Mouse (Mus musculus) ES-Bruce4 (cell line): ENCODE measurements around the gene Grcc10.

ENCODE experiments used
- CTCF ChIP-seq: IDR thresholded peaks from one replicate; pipeline ENCODE4 v1.8.1; 2011; ENCODE audit warnings: low read depth, low read length
- EP300 ChIP-seq: IDR thresholded peaks from 2 replicates; pipeline ENCODE4 v1.6.1; 2011; ENCODE audit warnings: low read depth, low read length; ENCODE audit not compliant: insufficient read depth
- POLR2A ChIP-seq: IDR thresholded peaks from one replicate; pipeline ENCODE4 v1.8.1; 2011; ENCODE audit warnings: low read length; ENCODE audit not compliant: insufficient read depth

DNA sequence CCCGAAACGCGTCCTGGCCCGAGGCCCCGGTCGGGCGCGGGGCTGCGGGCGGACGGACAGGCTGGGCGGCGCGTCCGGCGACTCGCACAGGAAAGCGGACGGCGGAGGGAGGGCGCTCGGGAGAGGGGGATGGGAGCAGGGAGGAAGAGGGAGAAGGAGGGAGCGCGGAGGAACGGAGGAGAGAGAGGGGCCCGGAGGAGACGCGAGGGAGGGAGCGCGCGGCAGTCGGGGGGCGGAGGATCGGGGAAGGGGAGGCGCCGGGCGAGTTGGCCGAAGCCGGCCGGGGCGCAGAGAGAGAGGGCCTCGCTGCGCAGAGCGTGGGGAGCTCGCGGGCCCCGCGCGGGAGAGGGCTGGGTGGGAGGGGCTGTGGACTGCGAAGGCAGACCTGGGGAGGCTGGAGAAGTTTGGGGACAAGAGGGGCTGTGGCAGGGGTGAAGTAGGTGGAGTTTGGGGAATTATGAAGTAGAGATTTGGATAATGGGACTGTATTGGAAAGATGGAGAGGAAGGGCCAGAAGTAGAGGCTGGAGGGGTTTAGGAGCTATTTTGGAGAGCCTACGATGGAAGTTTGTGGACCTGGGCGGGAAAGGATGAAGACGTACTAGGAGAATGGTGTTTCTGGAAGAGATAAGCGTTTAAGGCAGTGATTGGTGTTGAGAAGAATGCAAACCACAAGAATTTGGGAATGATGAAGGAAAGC is 15.6 kb upstream of the Grcc10 start:
- TF ChIP-seq CTCF (no peak), POLR2A (no peak), EP300 (no peak)
